Mouse (Mus musculus): ENCODE data around the gene Cwc25.

GRCm38 (mm10) chr11:97712286-97712685, 54.1 kb downstream of the Cwc25 start:
- TF ChIP-seq TAL1 (IDR thresholded peaks at IDR 0.05; ENCODE audit: low read length) (no peak), GATA1 (IDR thresholded peaks at IDR 0.05; ENCODE audit: low read length) (no peak)

Data from erythroblast, embryonic 14.5 days (primary cell).